Mouse (Mus musculus): ENCODE measurements around the gene Pde1b. TPM values are rescaled to one million over a fixed set of nuclear protein-coding genes. Genes with fewer than 3 reads are reported as not detected.

The Pde1b gene
- 51.1 and 53.7 TPM in 2 replicates for polyA plus RNA-seq (2016; fragmentation: Nextera tagmentation; extraction: Ambion mirVana)

- WGBS: 1% methylated on average over 61 of the region's 63 CpGs
- Histone ChIP-seq H3K27me3 (replicated peaks) (peaks cover 4% of the 10 kb centered on the region), H3K4me1 (peaks cover 31% of the 10 kb centered on the region), H3K4me2 (replicated peaks) (peak within 1 kb of the TSS; percentile 96), H3K36me3 (no peaks in the 10 kb centered on the region), H3K9me3 (no peaks in the 10 kb centered on the region), H3K4me3 (peak within 1 kb of the TSS; percentile 66), H3K9ac (peak within 1 kb of the TSS; percentile 78), H3K27ac (peak within 1 kb of the TSS; percentile 59)
- peak; percentile 90 for ATAC-seq (ENCODE audit: low FRiP score, low read depth)
Measured at GRCm38 (mm10) chr15:103502435-103503250, at the start of gene Pde1b. Pde1b (plus strand) TSS chr15:103503034.

GRCm38 (mm10) chr15:103453551-103454218 lies 49.1 kb upstream of the Pde1b start, which contains the start of gene Nckap1l:
Nckap1l (plus strand) TSS chr15:103453794.
- H3K4me2 ChIP-seq (replicated peaks): no peak within 1 kb of the TSS
- no peak for ATAC-seq (ENCODE audit: low FRiP score, low read depth)
- no peak within 1 kb of the TSS for H3K27ac ChIP-seq
- WGBS: 91% methylated on average over 13 of the region's 13 CpGs
- no peaks in the 10 kb centered on the region for H3K36me3 ChIP-seq
- H3K4me3 ChIP-seq: no peak within 1 kb of the TSS
- H3K9ac ChIP-seq: no peak within 1 kb of the TSS
- H3K27me3 ChIP-seq (replicated peaks): no peaks in the 10 kb centered on the region
- H3K4me1 ChIP-seq: no peaks in the 10 kb centered on the region
- H3K9me3 ChIP-seq: no peaks in the 10 kb centered on the region

- H3K36me3 ChIP-seq: no peaks in the 10 kb centered on the region
- no peak overlapping the region for H3K27ac ChIP-seq
- no peak overlapping the region for H3K4me2 ChIP-seq (replicated peaks)
- H3K9me3 ChIP-seq: no peaks in the 10 kb centered on the region
- H3K9ac ChIP-seq: no peak overlapping the region
- no peak overlapping the region for H3K4me3 ChIP-seq
- WGBS: 90% methylated on average over 6 of the region's 6 CpGs
- no peaks in the 10 kb centered on the region for H3K27me3 ChIP-seq (replicated peaks)
- no peak for ATAC-seq (ENCODE audit: low FRiP score, low read depth)
- H3K4me1 ChIP-seq: no peaks in the 10 kb centered on the region
Measured at GRCm38 (mm10) chr15:103454449-103454848, 48.4 kb upstream of the Pde1b start.

- H3K9ac ChIP-seq: no peak overlapping the region
- ATAC-seq (ENCODE audit: low FRiP score, low read depth): no peak
- no peak overlapping the region for H3K4me2 ChIP-seq (replicated peaks)
- H3K9me3 ChIP-seq: no peaks in the 10 kb centered on the region
- H3K4me3 ChIP-seq: no peak overlapping the region
- H3K36me3 ChIP-seq: no peaks in the 10 kb centered on the region
- no peaks in the 10 kb centered on the region for H3K27me3 ChIP-seq (replicated peaks)
- no peaks in the 10 kb centered on the region for H3K4me1 ChIP-seq
- H3K27ac ChIP-seq: no peak overlapping the region
- 85% methylated on average over 7 of the region's 7 CpGs for WGBS
Measured at GRCm38 (mm10) chr15:103462539-103463261, 40.1 kb upstream of the Pde1b start.

- Histone ChIP-seq H3K4me1 (no peaks in the 10 kb centered on the region), H3K27me3 (replicated peaks) (no peaks in the 10 kb centered on the region), H3K36me3 (no peaks in the 10 kb centered on the region), H3K9ac (no peak overlapping the region), H3K9me3 (no peaks in the 10 kb centered on the region), H3K4me2 (replicated peaks) (no peak overlapping the region), H3K4me3 (no peak overlapping the region), H3K27ac (no peak overlapping the region)
- ATAC-seq (ENCODE audit: low FRiP score, low read depth): no peak
- WGBS: 86% methylated on average over 7 of the region's 7 CpGs
Measured at GRCm38 (mm10) chr15:103471488-103472194, 31.2 kb upstream of the Pde1b start.

- WGBS: 78% methylated on average over 3 of the region's 3 CpGs
- ATAC-seq (ENCODE audit: low FRiP score, low read depth): no peak
- no peak overlapping the region for H3K27ac ChIP-seq
Measured at GRCm38 (mm10) chr15:103472265-103472664, 30.6 kb upstream of the Pde1b start.

GRCm38 (mm10) chr15:103473182-103473581 lies 29.7 kb upstream of the Pde1b start:
- H3K36me3 ChIP-seq: no peaks in the 10 kb centered on the region
- no peaks in the 10 kb centered on the region for H3K27me3 ChIP-seq (replicated peaks)
- no peaks in the 10 kb centered on the region for H3K4me1 ChIP-seq
- 89% methylated on average over 7 of the region's 7 CpGs for WGBS
- H3K4me3 ChIP-seq: no peak overlapping the region
- H3K9me3 ChIP-seq: no peaks in the 10 kb centered on the region
- no peak overlapping the region for H3K27ac ChIP-seq
- no peak for ATAC-seq (ENCODE audit: low FRiP score, low read depth)
- no peak overlapping the region for H3K9ac ChIP-seq
- H3K4me2 ChIP-seq (replicated peaks): no peak overlapping the region

More at GRCm38 (mm10) chr15:103472265-103472664, 30.6 kb upstream of the Pde1b start:
- no peak overlapping the region for H3K9ac ChIP-seq
- H3K4me3 ChIP-seq: no peak overlapping the region
- H3K36me3 ChIP-seq: no peaks in the 10 kb centered on the region
- no peaks in the 10 kb centered on the region for H3K27me3 ChIP-seq (replicated peaks)
- H3K9me3 ChIP-seq: no peaks in the 10 kb centered on the region
- no peak overlapping the region for H3K4me2 ChIP-seq (replicated peaks)
- no peaks in the 10 kb centered on the region for H3K4me1 ChIP-seq

GRCm38 (mm10) chr15:103473769-103474168 lies 29.1 kb upstream of the Pde1b start:
- H3K9me3 ChIP-seq: no peaks in the 10 kb centered on the region
- 91% methylated on average over 5 of the region's 5 CpGs for WGBS
- ATAC-seq (ENCODE audit: low FRiP score, low read depth): no peak
- no peaks in the 10 kb centered on the region for H3K36me3 ChIP-seq
- H3K27ac ChIP-seq: no peak overlapping the region
- no peaks in the 10 kb centered on the region for H3K4me1 ChIP-seq
- no peak overlapping the region for H3K9ac ChIP-seq
- no peaks in the 10 kb centered on the region for H3K27me3 ChIP-seq (replicated peaks)
- H3K4me2 ChIP-seq (replicated peaks): no peak overlapping the region
- no peak overlapping the region for H3K4me3 ChIP-seq

- no peaks in the 10 kb centered on the region for H3K9me3 ChIP-seq
- H3K36me3 ChIP-seq: no peaks in the 10 kb centered on the region
- H3K27ac ChIP-seq: no peak overlapping the region
- H3K4me2 ChIP-seq (replicated peaks): no peak overlapping the region
- no peak overlapping the region for H3K4me3 ChIP-seq
- no peak overlapping the region for H3K9ac ChIP-seq
- H3K27me3 ChIP-seq (replicated peaks): no peaks in the 10 kb centered on the region
- no peak for ATAC-seq (ENCODE audit: low FRiP score, low read depth)
- H3K4me1 ChIP-seq: no peaks in the 10 kb centered on the region
- WGBS: 78% methylated on average over 1 of the region's 1 CpGs
Measured at GRCm38 (mm10) chr15:103479080-103479606, 23.7 kb upstream of the Pde1b start.

- H3K27ac ChIP-seq: no peak overlapping the region
- no peak overlapping the region for H3K9ac ChIP-seq
- H3K27me3 ChIP-seq (replicated peaks): no peaks in the 10 kb centered on the region
- H3K4me1 ChIP-seq: no peaks in the 10 kb centered on the region
- H3K9me3 ChIP-seq: no peaks in the 10 kb centered on the region
- H3K4me2 ChIP-seq (replicated peaks): no peak overlapping the region
- ATAC-seq (ENCODE audit: low FRiP score, low read depth): no peak
- WGBS: 84% methylated on average over 2 of the region's 2 CpGs
- H3K4me3 ChIP-seq: no peak overlapping the region
- no peaks in the 10 kb centered on the region for H3K36me3 ChIP-seq
Measured at GRCm38 (mm10) chr15:103480129-103480528, 22.7 kb upstream of the Pde1b start.

- Histone ChIP-seq H3K9me3 (no peaks in the 10 kb centered on the region), H3K4me2 (replicated peaks) (no peak overlapping the region), H3K4me1 (no peaks in the 10 kb centered on the region), H3K27me3 (replicated peaks) (no peaks in the 10 kb centered on the region), H3K4me3 (no peak overlapping the region), H3K27ac (no peak overlapping the region), H3K36me3 (no peaks in the 10 kb centered on the region), H3K9ac (no peak overlapping the region)
- peak; percentile 71 for ATAC-seq (ENCODE audit: low FRiP score, low read depth)
- 0% methylated on average over 1 of the region's 1 CpGs for WGBS
Measured at GRCm38 (mm10) chr15:103482488-103482887, 20.3 kb upstream of the Pde1b start.

All from neural tube, embryonic 12.5 days (tissue).